8 mouse cellular contexts compared by ENCODE assay signal in genomic region chr4:99561506-99561937, GRCm38 (mm10).
DNase-seq lines count a peak whose midpoint lies in the region; ATAC-seq and TF ChIP-seq lines count a peak whose summit lies in the region.

No protein-coding gene starts in this region.

- no peaks in the 10 kb centered on the region for H3K79me2 ChIP-seq in heart, adult 2 months (replicated peaks; ENCODE audit: control insufficient read depth, insufficient read depth, low read length)

- H3K4me3 ChIP-seq in heart, adult 2 months: no peak overlapping the region
- H3K4me3 ChIP-seq in embryonic facial prominence, embryonic 11.5 days (ENCODE audit: low read depth, low read length): no peak overlapping the region
- no peak overlapping the region for H3K4me3 ChIP-seq in stomach, embryonic 14.5 days (ENCODE audit: low read depth, low read length)

- no peak overlapping the region for H3K9ac ChIP-seq in heart, adult 2 months (ENCODE audit: low read depth, low read length)
- no peak overlapping the region for H3K9ac ChIP-seq in embryonic facial prominence, embryonic 11.5 days (replicated peaks; ENCODE audit: low read length)
- H3K9ac ChIP-seq in stomach, embryonic 14.5 days (replicated peaks; ENCODE audit: low read depth, low read length): no peak overlapping the region

- no peak for TF ChIP-seq POLR2A in heart, adult 2 months (IDR thresholded peaks at IDR 0.05; ENCODE audit: insufficient read depth, low read depth, low read length)

- H3K4me1 ChIP-seq in heart, adult 2 months (ENCODE audit: control insufficient read depth, insufficient read depth, low read length): no peaks in the 10 kb centered on the region
- H3K4me1 ChIP-seq in embryonic facial prominence, embryonic 11.5 days (ENCODE audit: control insufficient read depth, insufficient read depth, low read length): no peaks in the 10 kb centered on the region
- no peaks in the 10 kb centered on the region for H3K4me1 ChIP-seq in stomach, embryonic 14.5 days (ENCODE audit: control insufficient read depth, insufficient read depth, low read length)

- 13% methylated on average over 6 of the region's 6 CpGs for WGBS in heart, adult 2 months
- WGBS in embryonic facial prominence, embryonic 11.5 days: 14% methylated on average over 6 of the region's 6 CpGs
- 14% methylated on average over 6 of the region's 6 CpGs for WGBS in stomach, embryonic 14.5 days

- peaks cover 2% of the 10 kb centered on the region; the same call in 1 of the 2 replicates for H3K27me3 ChIP-seq in heart, adult 2 months (ENCODE audit: control insufficient read depth, insufficient read depth, low read length)
- no peaks in the 10 kb centered on the region; the same call in 1 of the 2 replicates for H3K27me3 ChIP-seq in embryonic facial prominence, embryonic 11.5 days (ENCODE audit: control insufficient read depth, insufficient read depth, low read length)
- H3K27me3 ChIP-seq in stomach, embryonic 14.5 days (ENCODE audit: control insufficient read depth, insufficient read depth, low read length): no peaks in the 10 kb centered on the region

- no peak for DNase-seq in heart, adult 2 months
- no peak for DNase-seq in heart, adult 8-10 months (ENCODE audit: low spot score)
- DNase-seq in right cerebral cortex, adult 2 months (ENCODE audit: low spot score in 2 of 2): peak; percentile 7 to 9
- no peak for DNase-seq in right cerebral cortex, adult 18-20 months
- DNase-seq in embryonic facial prominence, embryonic 11.5 days (ENCODE audit: low spot score): peak; percentile 65
- DNase-seq in thymus, postnatal 4 days: no peak
- no peak for DNase-seq in urinary bladder, postnatal 14 days (ENCODE audit: low spot score)

- no peak for TF ChIP-seq EP300 in heart, adult 2 months (IDR thresholded peaks at IDR 0.05; ENCODE audit: insufficient read depth, low read depth, low read length)

- ATAC-seq in embryonic facial prominence, embryonic 11.5 days (replicated peaks; ENCODE audit: insufficient number of reproducible peaks, low FRiP score, low TSS enrichment, low read depth): no peak
- ATAC-seq in stomach, embryonic 14.5 days (ENCODE audit: insufficient number of reproducible peaks, insufficient read depth, low FRiP score, low read depth): peak; percentile 56; the same call in 1 of the 2 replicates

- no peaks in the 10 kb centered on the region for H3K36me3 ChIP-seq in heart, adult 2 months (ENCODE audit: control insufficient read depth, insufficient read depth, low read length)
- no peaks in the 10 kb centered on the region for H3K36me3 ChIP-seq in embryonic facial prominence, embryonic 11.5 days (replicated peaks; ENCODE audit: control insufficient read depth, insufficient read depth, low read depth, low read length)
- no peaks in the 10 kb centered on the region for H3K36me3 ChIP-seq in stomach, embryonic 14.5 days (ENCODE audit: control insufficient read depth, insufficient read depth, low read length)

- H3K9me3 ChIP-seq in embryonic facial prominence, embryonic 11.5 days (replicated peaks; ENCODE audit: control insufficient read depth, low read length): no peaks in the 10 kb centered on the region
- H3K9me3 ChIP-seq in stomach, embryonic 14.5 days (ENCODE audit: control insufficient read depth, low read depth, low read length): no peaks in the 10 kb centered on the region

- TF ChIP-seq CTCF in heart, adult 2 months (IDR thresholded peaks at IDR 0.05): peak; percentile 54

- H3K4me2 ChIP-seq in embryonic facial prominence, embryonic 11.5 days (ENCODE audit: low read depth, low read length): no peak overlapping the region
- no peak overlapping the region for H3K4me2 ChIP-seq in stomach, embryonic 14.5 days (replicated peaks; ENCODE audit: low read depth, low read length)

- H3K27ac ChIP-seq in heart, adult 2 months: no peak overlapping the region
- H3K27ac ChIP-seq in embryonic facial prominence, embryonic 11.5 days (replicated peaks; ENCODE audit: low read depth, low read length): no peak overlapping the region
- H3K27ac ChIP-seq in stomach, embryonic 14.5 days (ENCODE audit: low read length): no peak overlapping the region

- intact Hi-C loops in heart, adult 2 months (cut with DNase I): loop anchor here (5.0 kb wide), 1 partner anchor 201 kb away; no protein-coding TSS in a partner anchor

Comparison
In these comparisons a context has a peak if more than half of its experiments do, and no peak if none do; other contexts are left out.
1. DNase-seq: peak in right cerebral cortex, adult 2 months (2 of 2) and embryonic facial prominence, embryonic 11.5 days (single experiment); none in heart, adult 2 months (0 of 2), heart, adult 8-10 months (single experiment), right cerebral cortex, adult 18-20 months (single experiment), thymus, postnatal 4 days (single experiment) and urinary bladder, postnatal 14 days (single experiment).